Mouse (Mus musculus): ENCODE results near the gene Hbb-bh2. TPM values are rescaled to one million over a fixed set of nuclear protein-coding genes. Genes with fewer than 3 reads are reported as not detected.
"Not testable (repeated sequence)": the region's sequence is repeated elsewhere in the genome, so short reads cannot be mapped to it uniquely, and the experiment has no call there.

Hbb-bh2 gene
- not detected for total RNA-seq (2021)
- long read RNA-seq = 0 reads

DNA sequence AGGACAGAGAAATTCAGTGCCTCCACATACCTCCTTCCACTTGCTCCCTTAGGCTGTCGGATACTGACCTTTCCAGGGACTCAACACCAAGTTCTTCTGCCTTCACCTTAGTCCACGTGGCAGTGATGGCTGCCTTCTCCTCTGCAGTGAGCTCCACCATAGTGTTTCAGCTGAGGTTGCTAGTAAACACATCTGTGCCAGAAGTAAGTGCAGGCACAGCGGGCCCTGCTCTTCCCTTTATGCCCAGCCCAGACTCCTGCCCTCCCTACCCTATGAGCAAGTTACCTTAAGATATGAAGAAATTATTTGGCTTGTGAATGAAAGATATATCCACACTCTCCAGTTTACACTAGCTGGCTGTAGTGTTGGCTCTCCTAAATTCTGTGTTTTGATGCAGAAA, at the start of gene Hbb-bh2:
Gene Hbb-bh2 (minus strand): TSS at position 253 of the 400 bp plus-strand sequence.
- no peak for DNase-seq (ENCODE audit: low spot score in 2 of 2)

DNA sequence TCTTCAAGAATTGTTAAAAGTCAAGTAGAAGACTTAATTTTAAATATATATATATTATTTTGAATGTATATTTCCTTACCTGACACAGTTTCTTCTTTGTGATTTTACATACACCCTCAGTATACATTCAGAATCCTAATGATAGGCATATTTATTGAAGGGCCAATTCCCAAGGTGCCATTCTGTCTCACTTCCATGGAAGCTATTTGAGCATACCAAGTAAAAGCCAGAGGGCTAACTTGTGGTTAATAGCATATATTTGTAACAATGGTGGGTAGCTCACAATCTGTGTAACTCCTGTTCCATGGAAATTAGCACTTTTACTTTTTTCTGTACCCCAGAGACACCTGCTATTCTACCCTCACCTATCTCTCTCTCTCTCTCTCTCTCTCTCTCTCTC, 45.8 kb upstream of the Hbb-bh2 start, which contains the start of gene Olfr66:
Gene Olfr66 (minus strand): TSS at position 101 of the 400 bp plus-strand sequence.
- DNase-seq (ENCODE audit: low spot score in 2 of 2) = no peak

DNA sequence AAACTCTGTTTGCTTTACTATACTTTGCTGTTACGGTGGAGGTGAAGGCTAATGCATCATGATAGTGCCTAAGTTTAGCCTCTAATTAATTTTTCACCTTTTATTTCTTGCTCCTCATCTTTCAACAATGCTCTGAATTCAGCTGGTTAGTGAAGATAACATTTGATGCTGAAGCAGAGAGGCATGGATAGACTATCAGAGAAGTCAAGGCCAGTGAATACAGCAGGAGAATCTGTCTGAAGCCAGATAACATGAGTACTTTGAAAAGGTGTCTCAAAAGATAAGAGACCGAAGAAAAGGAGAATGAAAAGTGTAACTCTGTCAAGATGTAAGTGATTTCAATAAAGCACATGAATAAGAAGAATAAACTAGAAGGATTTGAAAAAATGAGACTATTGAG, 36.8 kb upstream of the Hbb-bh2 start:
- no peak for DNase-seq (ENCODE audit: low spot score in 2 of 2)

DNA sequence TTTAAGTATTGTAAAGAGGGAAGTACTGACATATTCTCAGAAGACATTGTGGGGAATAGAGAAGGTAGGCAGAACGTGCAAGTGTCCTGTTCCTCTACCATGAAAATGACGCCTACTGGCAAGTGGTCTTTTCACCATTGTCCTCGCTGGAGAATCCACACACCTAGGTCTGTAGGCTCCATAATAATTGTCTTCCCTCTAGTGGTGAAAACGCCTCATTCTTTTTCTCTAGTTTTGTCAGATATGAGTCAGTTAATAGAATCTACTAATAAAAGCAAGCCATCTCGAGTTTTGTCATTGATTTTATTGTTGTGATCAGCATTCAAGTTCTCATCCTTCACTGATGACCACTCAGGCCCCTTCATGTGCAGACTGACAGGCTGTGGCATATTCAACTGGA, 34.1 kb upstream of the Hbb-bh2 start:
- DNase-seq (ENCODE audit: low spot score in 2 of 2) = no peak

DNA sequence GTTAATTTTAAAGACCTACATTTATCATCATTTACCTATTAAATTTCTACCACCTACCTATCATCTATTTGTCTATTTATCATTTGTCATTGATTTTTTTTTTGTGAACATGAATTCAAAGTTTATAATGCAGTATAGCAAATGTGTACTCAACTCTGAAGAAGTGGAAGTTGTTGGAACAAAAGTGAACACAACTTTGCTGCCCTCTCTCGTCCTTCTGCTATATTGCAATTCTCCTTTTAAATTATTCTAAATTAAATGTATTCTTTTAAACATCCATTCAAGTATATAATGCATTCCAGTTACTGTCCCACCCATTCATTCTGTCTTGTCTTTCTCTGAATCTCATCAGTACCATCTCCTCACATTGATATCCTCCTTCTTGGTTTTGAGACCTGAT, 32.7 kb upstream of the Hbb-bh2 start:
- peak in 1 of 2 experiments; percentile 2 for DNase-seq (ENCODE audit: low spot score in 2 of 2)

DNA sequence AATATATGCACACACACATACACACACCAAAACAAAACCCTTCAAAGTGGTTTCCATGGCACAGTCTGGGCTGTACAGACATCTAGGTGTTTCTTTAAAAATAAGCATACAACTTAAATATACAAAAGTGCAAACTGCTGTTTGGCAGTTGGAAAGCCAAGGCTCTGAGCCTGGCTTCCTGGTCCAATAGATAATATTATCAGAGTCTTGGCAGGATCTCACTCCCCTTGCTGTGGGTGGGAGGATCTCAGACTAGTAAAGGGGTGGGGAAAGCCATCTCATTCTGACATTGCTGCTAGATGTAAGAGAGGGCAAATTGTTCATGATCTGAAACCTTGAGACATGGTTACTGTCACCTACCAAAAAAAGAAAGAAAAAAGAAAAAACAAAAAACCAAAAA, 30.3 kb upstream of the Hbb-bh2 start:
- DNase-seq (ENCODE audit: low spot score in 2 of 2) = no peak

DNA sequence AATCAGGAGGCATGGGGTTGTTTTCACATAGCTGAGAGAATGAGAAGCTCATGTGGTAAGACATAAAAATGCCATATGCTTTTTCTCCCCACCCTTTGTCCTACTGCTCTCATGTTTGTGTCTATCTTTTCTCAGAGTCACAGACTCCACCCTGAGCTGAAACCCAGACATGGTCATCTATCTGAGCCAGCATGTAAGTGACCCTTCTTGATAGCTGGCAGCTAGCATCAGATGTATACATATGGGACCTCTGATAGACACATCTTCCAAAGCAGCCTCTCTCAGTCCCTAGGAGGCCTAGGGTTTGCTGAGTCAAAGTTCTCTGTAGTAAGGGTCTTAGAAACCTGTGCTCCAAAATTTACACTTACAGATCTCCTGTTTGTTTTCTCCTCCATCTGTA, 25.4 kb upstream of the Hbb-bh2 start:
- DNase-seq (ENCODE audit: low spot score in 2 of 2) = no peak

DNA sequence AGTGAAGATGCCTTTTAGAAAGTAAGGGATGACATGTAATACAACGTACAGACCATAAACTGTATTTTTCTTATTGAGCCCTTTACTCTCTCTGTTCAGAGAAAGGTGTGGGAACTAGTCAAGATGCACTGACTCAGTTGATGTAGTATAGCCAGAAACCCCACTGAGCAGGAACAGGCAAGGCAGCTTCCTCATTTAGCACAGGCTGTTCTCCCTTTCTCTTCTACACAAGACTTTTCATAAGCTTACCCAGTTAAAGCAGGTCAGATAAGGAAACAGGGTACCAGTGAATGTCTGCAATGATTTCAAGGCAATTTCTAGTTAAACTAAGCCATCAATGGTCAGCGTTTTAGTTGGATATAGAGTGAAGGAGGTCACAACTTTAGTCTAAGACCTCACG, 21.2 kb upstream of the Hbb-bh2 start:
- DNase-seq (ENCODE audit: low spot score in 2 of 2) = no peak

DNA sequence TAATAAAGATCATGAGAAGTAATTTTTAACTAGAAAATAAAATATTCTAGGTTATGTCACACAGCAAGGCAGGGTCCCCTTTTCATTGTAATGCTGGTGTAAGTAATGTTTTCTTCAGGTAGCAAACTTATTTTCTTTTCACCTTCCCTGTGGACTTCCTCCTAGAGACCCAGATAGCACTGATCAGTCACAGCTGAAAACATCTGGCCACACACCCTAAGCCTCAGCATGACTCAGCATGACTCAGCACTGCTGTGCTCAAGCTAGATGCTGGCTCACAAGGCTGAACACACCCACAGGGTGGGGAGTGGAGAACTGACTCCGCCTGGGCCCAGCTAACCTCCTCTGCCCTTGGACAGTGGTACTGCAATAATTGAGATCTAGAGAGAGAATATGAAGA, 20.5 kb upstream of the Hbb-bh2 start:
- no peak for DNase-seq (ENCODE audit: low spot score in 2 of 2)

DNA sequence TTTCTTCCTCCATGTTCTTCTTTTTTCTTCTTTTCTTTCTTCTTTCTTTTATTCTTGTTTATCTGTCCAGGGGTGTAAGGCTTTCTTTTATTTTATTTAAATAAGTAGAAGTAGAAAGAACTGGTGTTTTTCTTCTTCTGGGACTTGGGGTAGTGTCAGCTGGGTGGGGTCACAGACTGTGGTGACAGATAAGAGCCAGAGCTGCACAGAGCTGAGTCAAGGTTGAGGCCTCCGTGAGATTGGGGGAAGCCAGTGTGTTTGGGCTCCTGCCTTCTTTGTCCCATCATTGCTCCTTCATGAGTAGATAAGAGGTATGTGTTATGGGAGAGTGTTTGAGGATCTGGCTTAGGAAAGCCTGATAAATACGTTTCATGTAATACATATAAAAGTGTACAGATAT, 18.8 kb upstream of the Hbb-bh2 start:
- DNase-seq (ENCODE audit: low spot score in 2 of 2) = no peak

DNA sequence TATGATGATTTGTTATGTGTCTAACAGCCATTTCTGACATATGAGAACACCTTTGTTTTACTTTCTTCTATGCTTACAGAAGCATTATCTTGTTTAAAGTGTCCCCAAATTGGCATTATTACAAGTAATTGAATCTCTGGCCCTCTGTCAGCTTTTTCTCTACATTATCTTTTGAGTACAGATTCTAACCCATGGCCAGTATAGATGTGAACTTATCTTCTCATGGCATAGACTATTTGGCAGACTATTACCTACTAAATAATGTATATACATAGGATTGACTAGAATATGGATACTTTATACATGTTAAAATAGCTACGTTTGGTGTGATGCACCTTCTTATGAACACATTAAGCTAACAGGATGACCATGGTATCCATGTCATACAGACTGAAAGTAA, 14.3 kb upstream of the Hbb-bh2 start:
- no peak for DNase-seq (ENCODE audit: low spot score in 2 of 2)

DNA sequence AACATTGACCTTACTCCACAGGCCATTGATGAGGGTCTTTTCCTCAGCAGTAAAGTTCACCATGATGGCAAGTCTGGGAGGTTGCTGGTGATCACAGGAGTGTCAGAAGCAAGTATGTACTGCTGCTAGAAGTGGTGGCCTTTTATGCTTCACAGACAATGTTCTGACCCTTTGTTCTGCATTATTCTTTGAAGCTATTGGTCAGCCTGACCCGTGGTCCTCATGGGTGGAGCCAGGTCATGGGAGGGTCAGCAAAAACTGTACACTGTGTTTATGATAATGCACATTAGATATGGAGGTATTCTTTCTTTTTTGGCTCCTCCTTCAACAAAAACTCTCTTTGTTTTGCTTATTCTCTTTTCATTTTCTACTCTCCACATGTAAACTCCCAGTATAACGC, 12.8 kb upstream of the Hbb-bh2 start, which contains the start of gene Hbb-y:
Gene Hbb-y (minus strand): TSS at position 127 of the 400 bp plus-strand sequence.
- DNase-seq (ENCODE audit: low spot score in 2 of 2) = no peak

DNA sequence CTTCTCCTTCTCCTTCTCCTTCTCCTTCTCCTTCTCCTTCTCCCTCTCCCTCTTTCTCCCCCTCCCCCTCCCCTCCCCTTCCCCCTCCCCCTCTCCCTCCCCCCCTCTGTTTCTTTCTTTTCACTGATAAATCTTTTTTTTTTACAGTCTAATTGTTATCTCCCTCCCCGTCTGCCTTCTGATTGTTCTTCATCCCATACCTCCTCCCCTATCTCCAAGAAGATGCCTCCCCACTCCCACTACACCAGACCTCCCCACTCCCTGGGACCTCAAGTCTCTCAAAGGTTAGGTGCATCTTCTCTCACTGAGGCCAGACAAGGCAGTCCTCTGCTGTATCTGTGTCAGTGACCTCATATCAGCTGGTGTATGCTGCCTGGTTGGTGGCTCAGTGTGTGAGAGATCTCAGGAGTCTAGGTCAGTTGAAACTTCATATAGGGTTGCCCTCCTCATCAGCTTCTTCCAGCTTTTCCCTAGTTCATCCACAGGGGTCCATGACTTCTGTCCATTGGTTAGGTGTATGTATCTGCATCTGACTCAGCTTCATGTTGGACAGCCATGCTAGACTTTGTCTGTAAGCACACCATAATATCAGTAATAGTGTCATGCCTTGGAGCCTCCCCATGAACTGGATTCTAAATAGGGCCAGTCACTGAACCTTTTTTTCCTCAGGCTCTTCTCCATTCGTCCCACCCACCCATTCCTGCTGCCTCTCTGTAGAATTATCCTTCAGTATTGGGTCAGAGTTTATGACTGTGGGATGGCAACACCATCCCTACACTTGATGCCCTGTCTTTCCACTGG, 4.4 kb upstream of the Hbb-bh2 start:
- DNase-seq (ENCODE audit: low spot score in 2 of 2) = no peak

DNA sequence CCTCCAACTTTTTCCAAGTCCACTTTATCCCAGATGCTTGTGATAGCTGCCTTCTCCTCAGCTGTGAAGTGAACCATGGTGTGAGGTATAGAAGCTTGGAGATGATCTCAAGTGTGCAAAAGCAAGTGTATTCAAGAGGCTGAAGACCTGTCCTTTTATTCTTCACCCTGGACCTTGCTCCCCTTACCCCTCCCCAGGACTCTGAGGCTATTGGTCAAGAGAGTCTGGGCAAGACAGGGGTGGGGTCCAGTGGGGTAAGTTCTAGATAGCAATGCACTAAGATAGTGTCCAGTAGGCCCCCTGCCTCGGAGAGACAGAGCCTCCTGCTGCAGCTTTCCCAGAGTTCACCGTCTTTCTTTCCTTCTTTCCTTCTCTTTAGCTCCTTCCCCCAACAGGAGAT, 2.7 kb upstream of the Hbb-bh2 start, which contains the start of gene Hbb-bh1:
Gene Hbb-bh1 (minus strand): TSS at position 131 of the 400 bp plus-strand sequence.
- no peak for DNase-seq (ENCODE audit: low spot score in 2 of 2)

DNA sequence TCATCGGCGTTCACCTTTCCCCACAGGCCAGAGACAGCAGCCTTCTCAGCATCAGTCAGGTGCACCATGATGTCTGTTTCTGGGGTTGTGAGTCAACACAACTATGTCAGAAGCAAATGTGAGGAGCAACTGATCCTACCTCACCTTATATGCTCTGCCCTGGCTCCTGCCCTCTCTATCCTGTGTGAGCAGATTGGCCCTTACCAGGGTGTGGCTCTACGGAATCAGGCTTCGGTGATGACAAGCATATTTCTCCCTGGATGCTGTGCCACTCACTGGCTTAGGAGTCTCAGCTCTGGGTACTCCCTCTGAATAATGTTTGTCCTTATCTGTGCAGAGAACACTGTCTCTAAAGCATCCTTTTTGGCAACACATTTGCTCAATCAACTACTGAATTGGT, 12.5 kb downstream of the Hbb-bh2 start, which contains the start of gene Hbb-bs:
Gene Hbb-bs (minus strand): TSS at position 289 of the 400 bp plus-strand sequence.
- no peak for DNase-seq (ENCODE audit: low spot score in 2 of 2)

DNA sequence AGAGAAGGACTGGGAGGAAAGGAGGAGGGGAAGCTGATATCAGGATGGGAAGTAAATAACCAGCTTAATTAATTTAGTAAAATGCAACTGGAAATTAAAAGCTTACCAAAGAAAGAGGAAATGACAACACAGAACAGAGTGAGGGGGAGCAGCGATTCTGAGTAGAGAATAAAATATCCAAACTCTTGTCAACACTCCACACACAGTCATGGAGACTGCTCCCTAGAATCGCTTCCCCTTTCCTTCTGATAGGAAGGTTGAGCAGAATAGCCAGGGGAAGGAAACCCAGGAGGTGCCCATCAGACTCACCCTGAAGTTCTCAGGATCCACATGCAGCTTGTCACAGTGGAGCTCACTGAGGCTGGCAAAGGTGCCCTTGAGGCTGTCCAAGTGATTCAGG, 13.2 kb downstream of the Hbb-bh2 start:
- DNase-seq (ENCODE audit: low spot score in 2 of 2) = not testable (repeated sequence)

DNA sequence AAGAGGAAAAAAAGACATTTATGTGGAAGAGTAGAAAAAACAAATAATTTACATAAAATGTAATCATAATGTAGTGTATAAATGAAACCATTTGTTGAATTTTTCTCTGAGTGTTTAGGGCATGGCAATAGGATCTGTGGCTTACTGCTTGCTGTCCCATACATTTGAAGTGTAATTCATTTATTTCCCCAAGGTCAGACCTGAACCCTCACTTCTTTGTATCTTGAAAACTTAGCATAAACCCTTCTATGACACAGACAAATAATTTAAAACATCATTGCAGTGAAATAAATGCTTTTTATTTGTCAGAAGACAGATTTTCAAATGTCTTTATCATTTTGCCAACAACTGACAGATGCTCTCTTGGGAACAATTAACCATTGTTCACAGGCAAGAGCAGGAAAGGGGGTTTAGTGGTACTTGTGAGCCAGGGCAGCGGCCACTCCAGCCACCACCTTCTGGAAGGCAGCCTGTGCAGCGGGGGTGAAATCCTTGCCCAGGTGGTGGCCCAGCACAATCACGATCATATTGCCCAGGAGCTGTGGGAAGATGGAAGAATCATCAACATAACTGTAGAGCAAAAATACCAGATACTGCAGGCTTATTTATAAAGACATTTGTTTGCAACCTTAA, 13.9 kb downstream of the Hbb-bh2 start:
- peak in 1 of 2 experiments; percentile 4 for DNase-seq (ENCODE audit: low spot score in 2 of 2)

DNA sequence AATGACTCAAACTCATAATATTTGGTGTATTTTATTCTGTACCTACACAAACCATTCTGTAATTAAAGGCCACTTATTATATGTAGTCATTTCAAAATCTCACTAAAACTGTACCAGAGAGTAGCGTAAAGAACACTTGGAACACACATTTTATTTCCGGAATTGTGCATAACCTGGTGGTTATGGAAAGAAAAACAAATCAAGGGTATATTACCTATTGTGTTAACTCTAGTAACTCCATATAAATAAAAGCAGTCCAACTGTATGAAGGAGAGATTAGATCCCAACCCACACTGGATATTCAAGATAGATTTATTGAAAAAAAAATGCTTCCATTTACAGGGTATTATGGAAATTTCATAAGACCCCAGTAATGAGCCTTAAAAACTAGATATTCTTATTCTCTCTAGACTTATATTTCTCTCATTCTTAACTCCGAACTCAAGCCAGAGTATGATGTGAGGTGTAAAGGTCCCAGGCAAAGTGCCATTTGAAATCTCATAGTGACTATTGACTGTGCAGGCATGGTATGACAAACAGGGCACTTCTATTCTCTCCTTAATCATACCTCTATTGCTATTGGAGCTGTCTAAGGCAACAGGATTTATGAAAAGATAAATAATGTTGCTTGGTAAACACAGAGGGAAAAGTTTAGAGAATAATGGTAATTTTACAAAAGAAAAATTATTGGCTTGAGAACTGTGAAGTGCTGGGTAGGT, 14.6 kb downstream of the Hbb-bh2 start:
- DNase-seq (ENCODE audit: low spot score in 2 of 2) = no peak

DNA sequence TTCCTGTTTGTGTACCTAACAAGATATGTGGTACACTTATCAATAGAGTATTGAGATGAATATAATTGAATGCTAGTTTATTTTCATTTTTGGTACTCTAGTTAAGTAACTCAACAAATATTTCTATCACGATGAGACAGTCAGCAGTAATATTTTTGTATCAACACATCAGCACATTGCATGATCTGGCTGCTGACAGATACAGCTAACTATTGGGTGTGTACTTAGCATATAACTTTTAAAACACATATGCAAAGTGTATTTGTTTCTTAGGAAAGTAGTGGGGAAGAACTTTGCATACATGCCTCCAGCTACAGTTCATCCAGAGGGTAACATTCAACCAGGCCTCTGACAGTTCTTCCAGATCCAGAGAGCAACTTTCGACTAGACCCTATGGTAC, 15.7 kb downstream of the Hbb-bh2 start:
- no peak for DNase-seq (ENCODE audit: low spot score in 2 of 2)

DNA sequence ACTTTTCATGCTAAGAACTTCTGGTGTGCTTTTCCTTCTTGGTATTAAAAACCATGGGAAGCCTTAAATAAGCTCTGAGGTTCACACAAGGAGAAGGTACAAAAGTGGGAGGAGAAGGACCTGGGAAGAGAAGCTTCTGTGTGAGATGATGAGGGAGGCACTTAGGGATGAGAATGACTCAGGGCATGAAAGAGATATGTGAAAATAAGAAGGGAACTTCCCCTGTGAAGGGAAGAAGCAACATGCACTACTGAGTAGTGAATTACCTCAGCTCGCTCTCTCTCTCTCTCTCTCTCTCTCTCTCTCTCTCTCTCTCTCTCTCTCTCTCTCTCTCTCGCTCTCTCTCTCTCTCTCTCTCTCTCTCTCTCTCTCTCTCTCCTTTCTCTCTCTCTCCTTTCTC, 25.2 kb downstream of the Hbb-bh2 start:
- not testable (repeated sequence) for DNase-seq (ENCODE audit: low spot score in 2 of 2)

DNA sequence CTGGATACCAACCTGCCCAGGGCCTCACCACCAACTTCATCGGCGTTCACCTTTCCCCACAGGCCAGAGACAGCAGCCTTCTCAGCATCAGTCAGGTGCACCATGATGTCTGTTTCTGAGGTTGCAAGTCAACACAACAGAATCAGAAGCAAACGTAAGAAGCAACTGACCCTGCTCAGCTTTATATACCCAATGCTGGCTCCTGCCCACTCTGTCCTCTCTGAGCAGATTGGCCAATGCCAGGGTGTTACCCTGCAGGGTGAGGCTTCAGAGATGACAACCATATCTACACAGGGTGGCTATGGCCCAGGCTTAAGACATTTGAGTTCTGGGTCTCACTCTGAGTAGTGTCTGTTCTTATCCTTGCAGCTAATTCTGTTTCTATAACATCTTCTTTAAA, 26.6 kb downstream of the Hbb-bh2 start, which contains the start of gene Hbb-bt:
Gene Hbb-bt (minus strand): TSS at position 231 of the 400 bp plus-strand sequence.
- no peak for DNase-seq (ENCODE audit: low spot score in 2 of 2)

DNA sequence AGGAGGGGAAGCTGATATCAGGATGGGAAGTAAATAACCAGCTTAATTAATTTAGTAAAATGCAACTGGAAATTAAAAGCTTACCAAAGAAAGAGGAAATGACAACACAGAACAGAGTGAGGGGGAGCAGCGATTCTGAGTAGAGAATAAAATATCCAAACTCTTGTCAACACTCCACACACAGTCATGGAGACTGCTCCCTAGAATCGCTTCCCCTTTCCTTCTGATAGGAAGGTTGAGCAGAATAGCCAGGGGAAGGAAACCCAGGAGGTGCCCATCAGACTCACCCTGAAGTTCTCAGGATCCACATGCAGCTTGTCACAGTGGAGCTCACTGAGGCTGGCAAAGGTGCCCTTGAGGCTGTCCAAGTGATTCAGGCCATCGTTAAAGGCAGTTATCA, 27.2 kb downstream of the Hbb-bh2 start:
- DNase-seq (ENCODE audit: low spot score in 2 of 2) = not testable (repeated sequence)
